Mouse (Mus musculus): ENCODE data around the gene Adamts16.

DNA sequence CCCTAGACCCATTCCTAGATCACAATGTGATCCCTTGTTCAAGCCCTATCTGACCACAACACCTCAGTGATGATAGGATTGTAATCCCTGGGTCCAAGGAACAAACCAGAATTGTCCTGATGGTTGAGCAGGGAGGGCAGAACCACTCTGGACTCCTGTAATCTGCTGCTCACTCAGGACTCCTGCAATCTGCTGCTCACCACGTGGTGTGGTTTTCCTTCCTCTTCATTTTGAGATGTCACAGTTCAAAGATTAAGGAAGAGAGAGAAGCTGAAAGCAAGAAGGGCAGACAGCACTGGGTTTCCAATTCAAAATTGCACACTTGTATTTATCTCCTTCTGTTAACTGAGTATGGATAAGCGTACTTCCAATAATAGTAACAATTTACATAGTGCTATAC lies 5.3 kb upstream of the Adamts16 start:
- TF ChIP-seq POLR2A (IDR thresholded peaks at IDR 0.05; ENCODE audit: insufficient read depth, low read depth, low read length) (no peak), CTCF (IDR thresholded peaks at IDR 0.05; ENCODE audit: insufficient read depth, low read depth, low read length) (no peak)

Measured in olfactory bulb, adult 2 months (tissue).